Mouse (Mus musculus) midbrain, postnatal 0 days (tissue): ENCODE measurements around the gene Magi2. TPM values are rescaled to one million over a fixed set of nuclear protein-coding genes. Genes with fewer than 3 reads are reported as not detected.

Experiments
- ATAC-seq: fragments of 200-750 bp; cut with Nextera tagmentation; 2 replicates; pipeline ENCODE4 v1.8.0; 2017; ENCODE audit warnings: moderate number of reproducible peaks, mild to moderate bottlenecking, moderate TSS enrichment, moderate library complexity; ENCODE audit not compliant: low FRiP score
- DNase-seq: peaks from one replicate; pipeline ENCODE4 v3.0.0-alpha.2; 2015; ENCODE audit warnings: low spot score
- H3K27ac ChIP-seq: fragments of 300-500 bp; sonication (generic); 2 replicates; pipeline ENCODE4 v1.5.1; 2014; ENCODE audit warnings: low read depth, mild to moderate bottlenecking, low read length, mixed read lengths
- H3K27me3 ChIP-seq: fragments of 300-500 bp; sonication (generic); 2 replicates; pipeline ENCODE4 v1.6.1; 2014; ENCODE audit warnings: low read length, control low read depth, mixed read lengths; ENCODE audit not compliant: insufficient read depth
- H3K36me3 ChIP-seq: fragments of 300-500 bp; sonication (generic); 2 replicates; pipeline ENCODE4 v1.6.1; 2014; ENCODE audit warnings: low read length, control low read depth, mixed read lengths; ENCODE audit not compliant: insufficient read depth
- H3K4me1 ChIP-seq: fragments of 300-500 bp; sonication (generic); 2 replicates; pipeline ENCODE4 v1.6.1; 2014; ENCODE audit warnings: mild to moderate bottlenecking, control low read depth, antibody characterized with exemption, low read length, mixed read lengths; ENCODE audit not compliant: insufficient read depth
- H3K4me2 ChIP-seq: fragments of 300-500 bp; sonication (generic); 2 replicates; pipeline ENCODE4 v1.6.1; 2014; ENCODE audit warnings: low read depth, mild to moderate bottlenecking, low read length, mixed read lengths; ENCODE audit not compliant: poor library complexity, severe bottlenecking
- H3K4me3 ChIP-seq: fragments of 300-500 bp; sonication (generic); 2 replicates; pipeline ENCODE4 v1.5.1; 2014; ENCODE audit warnings: low read depth, mild to moderate bottlenecking, low read length, moderate library complexity
- H3K9ac ChIP-seq: fragments of 300-500 bp; sonication (generic); replicated peaks from 2 replicates; pipeline ENCODE4 v1.6.1; 2014; ENCODE audit warnings: mild to moderate bottlenecking, low read length, moderate library complexity, mixed read lengths; ENCODE audit not compliant: poor library complexity, severe bottlenecking
- H3K9me3 ChIP-seq: fragments of 300-500 bp; sonication (generic); 2 replicates; pipeline ENCODE4 v1.6.1; 2016; ENCODE audit warnings: low read length, control low read depth
- CTCF ChIP-seq: IDR thresholded peaks from 2 replicates; pipeline ENCODE4 v1.5.1; 2016; ENCODE audit warnings: antibody characterized with exemption, mild to moderate bottlenecking
- WGBS: fragments of 180-500 bp; shearing (Covaris S2); extraction: QIAGEN DNeasy Blood & Tissue Kit; methylation state at CpG from one replicate; pipeline ENCODE4 v1.1.7; 2014; 5-methylcytosine and 5-hydroxymethylcytosine counted together
- polyA plus RNA-seq: library from polyadenylated mRNA; unstranded; fragments of >200 nt; fragmentation: Nextera tagmentation; extraction: Ambion mirVana; gene quantifications from 2 replicates; pipeline ENCODE4 v1.2.1, GENCODE M21; 2015
- total RNA-seq: library from RNA; depleted of rRNA; stranded (reverse); fragments of >200 nt; gene quantifications from 2 replicates; pipeline ENCODE4 v1.2.3, GENCODE M21; 2014

Gene Magi2
- total and polyA plus RNA-seq, 2 experiments from 2014 or later, result 20.0 to 59.3 TPM

DNA sequence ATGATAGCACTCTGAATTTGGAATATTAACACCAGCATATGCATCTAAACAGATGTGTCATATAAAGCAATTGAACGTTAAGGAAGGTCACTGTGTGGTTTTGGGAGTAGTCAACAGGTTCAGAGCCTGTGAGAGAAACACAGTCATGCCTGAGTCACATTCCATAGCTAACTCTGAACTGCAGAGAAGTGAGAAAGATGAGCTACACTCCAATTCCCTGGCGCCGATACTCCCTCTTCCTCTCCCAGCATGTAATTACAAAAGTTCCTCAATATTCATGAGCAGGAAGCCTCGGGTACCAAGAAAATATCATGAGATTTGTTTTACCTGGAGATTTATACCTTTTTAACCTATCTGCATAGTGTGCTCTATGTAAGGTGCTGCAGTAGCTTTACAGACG lies 380.9 kb downstream of the Magi2 start:
- Histone ChIP-seq H3K9me3 (no peaks in the 10 kb centered on the region), H3K27me3 (no peaks in the 10 kb centered on the region), H3K4me3 (no peak overlapping the region), H3K4me2 (no peak overlapping the region), H3K9ac (no peak overlapping the region), H3K36me3 (no peaks in the 10 kb centered on the region), H3K27ac (no peak overlapping the region), H3K4me1 (no peaks in the 10 kb centered on the region)
- DNase-seq (no peak), ATAC-seq (no peak)
- 60% methylated on average over 5 of the region's 5 CpGs for WGBS
- no peak for TF ChIP-seq CTCF

DNA sequence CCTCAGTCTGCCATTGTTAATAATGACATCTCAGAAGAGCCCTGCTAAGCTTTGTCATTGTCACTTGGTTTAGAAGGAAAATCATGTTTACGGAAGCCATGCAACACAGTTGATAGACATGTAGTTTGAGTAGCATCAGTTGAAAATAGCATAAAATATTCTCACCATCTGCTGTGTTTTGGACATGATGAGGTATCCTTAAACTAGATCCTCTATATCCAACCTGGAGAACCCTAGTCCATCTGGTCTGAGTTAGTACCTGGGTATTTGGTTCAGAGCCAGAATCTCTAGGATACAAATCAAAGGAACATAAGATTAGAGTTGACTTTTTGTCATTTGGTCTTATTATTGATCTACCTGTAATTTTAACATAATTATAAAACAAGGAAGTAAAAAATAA lies 385.0 kb downstream of the Magi2 start:
- TF ChIP-seq CTCF, result no peak
- no peaks in the 10 kb centered on the region for H3K27me3 ChIP-seq
- no peaks in the 10 kb centered on the region for H3K9me3 ChIP-seq
- no peak for ATAC-seq
- 86% methylated on average over 1 of the region's 1 CpGs for WGBS
- H3K27ac ChIP-seq, result no peak overlapping the region
- H3K36me3 ChIP-seq, result no peaks in the 10 kb centered on the region
- H3K4me2 ChIP-seq, result no peak overlapping the region
- H3K4me3 ChIP-seq, result no peak overlapping the region
- H3K4me1 ChIP-seq, result no peaks in the 10 kb centered on the region
- no peak overlapping the region for H3K9ac ChIP-seq
- no peak for DNase-seq

DNA sequence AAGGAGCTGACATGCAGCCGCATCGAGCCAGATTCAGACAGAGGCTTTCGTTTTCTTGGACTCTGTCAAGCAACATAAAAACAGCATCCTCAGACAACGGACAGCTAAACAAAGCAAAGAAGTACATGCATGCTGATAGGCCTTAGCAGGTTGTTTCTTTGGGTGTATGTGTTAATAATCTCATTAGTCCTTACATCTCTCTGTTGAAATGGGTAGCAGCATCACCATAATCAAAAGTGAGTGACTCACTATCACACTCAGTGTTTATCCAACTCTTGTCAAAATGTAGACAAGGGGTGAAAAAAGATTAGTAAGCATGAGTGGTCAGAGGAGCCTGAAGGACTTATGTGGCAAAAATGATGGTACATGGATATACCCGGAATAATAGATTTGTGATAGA lies 394.8 kb downstream of the Magi2 start:
- H3K36me3 ChIP-seq, result no peaks in the 10 kb centered on the region
- no peak for ATAC-seq
- no peak overlapping the region for H3K4me2 ChIP-seq
- no peak overlapping the region for H3K9ac ChIP-seq
- H3K4me1 ChIP-seq, result no peaks in the 10 kb centered on the region
- TF ChIP-seq CTCF, result no peak
- no peak for DNase-seq
- H3K9me3 ChIP-seq, result no peaks in the 10 kb centered on the region
- 43% methylated on average over 5 of the region's 5 CpGs for WGBS
- H3K27me3 ChIP-seq, result no peaks in the 10 kb centered on the region
- H3K4me3 ChIP-seq, result no peak overlapping the region
- no peak overlapping the region for H3K27ac ChIP-seq

DNA sequence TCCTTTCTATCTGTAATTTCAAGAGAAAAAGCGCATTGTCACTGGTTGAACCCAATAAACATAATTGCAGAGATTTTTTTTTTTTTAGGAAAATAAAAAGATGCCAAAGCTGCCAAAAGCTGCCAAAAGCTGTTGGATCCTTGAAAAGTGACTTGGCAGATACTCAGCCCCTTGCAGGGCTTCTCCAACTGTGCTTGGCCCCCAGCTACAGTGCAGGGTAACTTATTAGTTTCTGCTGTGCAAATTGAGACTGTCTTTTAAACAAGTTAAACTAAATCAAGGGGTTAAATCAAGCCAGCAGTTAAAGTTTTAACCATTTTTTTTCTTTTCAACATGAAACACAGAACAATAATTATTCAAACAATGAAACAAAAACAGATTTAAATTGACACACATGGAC lies 407.1 kb downstream of the Magi2 start:
- no peak for ATAC-seq
- Histone ChIP-seq H3K4me1 (no peaks in the 10 kb centered on the region), H3K9me3 (no peaks in the 10 kb centered on the region), H3K27ac (no peak overlapping the region), H3K4me3 (no peak overlapping the region), H3K27me3 (no peaks in the 10 kb centered on the region), H3K36me3 (no peaks in the 10 kb centered on the region), H3K4me2 (no peak overlapping the region), H3K9ac (no peak overlapping the region)
- no peak for DNase-seq
- no peak for TF ChIP-seq CTCF
- WGBS, result 93% methylated on average over 1 of the region's 1 CpGs

DNA sequence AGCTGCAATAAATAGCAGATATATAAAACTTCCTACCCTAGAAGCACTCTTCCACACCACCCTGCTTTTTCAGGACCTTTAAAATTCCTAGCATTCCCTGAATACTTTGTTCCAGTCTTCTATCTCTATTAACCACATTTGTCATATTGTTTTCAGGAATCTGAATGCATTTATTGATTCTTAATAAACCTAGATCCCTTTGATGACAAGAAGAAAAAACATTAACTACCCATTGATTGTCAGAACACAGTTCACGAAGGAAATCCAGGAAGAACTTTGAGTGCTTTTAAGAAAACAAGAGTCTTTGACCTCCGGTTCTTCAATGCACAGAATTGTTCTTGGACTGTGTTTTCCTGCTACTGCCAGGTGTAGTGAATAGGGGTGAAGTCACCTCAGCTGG lies 411.0 kb downstream of the Magi2 start:
- WGBS, result 71% methylated on average over 2 of the region's 2 CpGs
- Histone ChIP-seq H3K4me1 (no peaks in the 10 kb centered on the region), H3K27me3 (no peaks in the 10 kb centered on the region), H3K36me3 (no peaks in the 10 kb centered on the region), H3K9me3 (no peaks in the 10 kb centered on the region), H3K27ac (no peak overlapping the region), H3K9ac (no peak overlapping the region), H3K4me3 (no peak overlapping the region), H3K4me2 (no peak overlapping the region)
- TF ChIP-seq CTCF, result no peak
- DNase-seq (no peak), ATAC-seq (no peak)

DNA sequence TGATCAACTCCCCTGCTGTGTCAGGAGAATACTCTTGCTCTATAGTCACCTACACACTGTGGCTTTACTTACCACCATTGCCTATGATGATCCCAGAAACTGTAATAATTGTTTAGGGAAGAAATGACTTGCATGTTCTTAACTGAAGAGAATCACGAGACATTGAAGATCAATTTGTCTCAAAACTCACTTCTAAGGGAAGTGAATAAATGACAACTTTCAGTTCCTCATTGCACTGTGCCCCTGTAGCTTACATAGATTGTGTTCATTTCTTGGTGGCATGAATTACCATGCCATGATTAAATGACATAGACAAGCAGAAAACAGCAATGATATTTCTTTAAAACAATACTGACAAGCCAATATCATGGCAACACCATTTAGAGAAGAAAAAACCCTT lies 429.1 kb downstream of the Magi2 start:
- WGBS, result 85% methylated on average over 1 of the region's 1 CpGs
- no peaks in the 10 kb centered on the region for H3K27me3 ChIP-seq
- no peak for ATAC-seq

More for the DNA sequence above, 429.1 kb downstream of the Magi2 start:
- H3K4me2 ChIP-seq, result no peak overlapping the region
- H3K4me1 ChIP-seq, result no peaks in the 10 kb centered on the region
- no peak overlapping the region for H3K27ac ChIP-seq
- H3K36me3 ChIP-seq, result no peaks in the 10 kb centered on the region
- H3K9me3 ChIP-seq, result no peaks in the 10 kb centered on the region
- TF ChIP-seq CTCF, result no peak
- H3K9ac ChIP-seq, result no peak overlapping the region
- DNase-seq, result no peak
- H3K4me3 ChIP-seq, result no peak overlapping the region
